Mouse (Mus musculus): ENCODE measurements at regions not wholly inside any gene's neighbourhood (a gene's known extent, or its start where the extent isn't known, plus 50 kb on each side); places are given as distances from the start of the nearest gene placed in this dataset.

DNA sequence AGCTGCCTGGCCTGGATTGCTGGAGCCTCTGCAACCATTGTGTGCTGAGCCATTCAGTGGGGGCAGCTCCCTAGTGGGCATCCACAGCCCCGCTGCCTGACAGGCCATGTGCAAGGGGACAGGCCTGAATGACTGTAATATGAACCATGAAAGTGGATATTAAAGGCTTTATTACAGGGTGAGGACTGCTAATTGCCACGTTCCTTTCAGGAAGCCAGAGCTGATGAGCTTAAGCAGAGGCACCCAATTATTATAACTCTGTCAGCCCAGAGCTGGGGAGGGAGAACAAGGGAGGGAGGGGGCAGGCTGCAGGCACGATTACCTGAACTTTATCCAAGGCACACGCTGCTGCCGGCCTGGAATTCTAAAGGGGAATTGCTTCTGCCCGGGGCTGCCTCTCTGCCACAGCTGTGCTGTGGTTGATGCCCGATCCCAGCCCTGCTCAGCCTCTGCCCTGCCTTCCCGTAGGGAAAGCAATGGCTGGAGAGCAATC, 172.5 kb upstream of the Sdk2 start:
- peaks cover 8% of the 10 kb centered on the region for H3K4me1 ChIP-seq (ENCODE audit: control insufficient read depth, insufficient read depth, low read length)
- ATAC-seq (ENCODE audit: low FRiP score, low read depth) (no peak), DNase-seq (ENCODE audit: low spot score) (no peak)
- H3K9me3 ChIP-seq (ENCODE audit: control insufficient read depth, low read length): no peaks in the 10 kb centered on the region
- H3K27ac ChIP-seq (replicated peaks; ENCODE audit: low read depth, low read length): no peak overlapping the region
- H3K4me2 ChIP-seq (replicated peaks; ENCODE audit: low read depth, low read length, severe bottlenecking): no peak overlapping the region
- no peak overlapping the region for H3K4me3 ChIP-seq (replicated peaks; ENCODE audit: low read length)
- H3K36me3 ChIP-seq (ENCODE audit: control insufficient read depth, insufficient read depth, low read length): no peaks in the 10 kb centered on the region
- 9% methylated on average over 8 of the region's 8 CpGs for WGBS
- no peak overlapping the region for H3K9ac ChIP-seq (ENCODE audit: low read depth, low read length, severe bottlenecking)
- no peaks in the 10 kb centered on the region for H3K27me3 ChIP-seq (ENCODE audit: control insufficient read depth, insufficient read depth, low read length)
- TF ChIP-seq POLR2A (IDR thresholded peaks at IDR 0.05; ENCODE audit: borderline replicate concordance, extremely low read depth, insufficient read depth, insufficient read length): no peak

DNA sequence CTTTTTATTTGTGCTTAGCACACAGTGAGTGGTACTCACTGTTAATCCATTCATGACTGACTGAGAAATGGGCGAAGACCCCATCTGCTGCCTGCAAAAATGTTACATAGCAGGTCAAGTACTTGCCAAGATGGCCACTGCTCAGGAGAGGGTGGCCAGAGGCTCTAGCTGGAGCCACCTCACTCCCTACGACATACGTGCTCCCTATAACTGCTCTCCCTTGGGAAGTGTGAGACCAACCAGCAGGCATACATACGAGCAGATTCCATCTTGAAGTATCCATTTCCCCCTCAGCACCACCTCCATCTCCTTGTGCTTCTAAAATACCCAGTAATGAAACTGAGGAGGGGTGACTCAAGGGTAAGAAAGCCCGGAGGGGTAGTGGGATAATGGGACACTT, 172.0 kb upstream of the Sdk2 start:
- no peak for TF ChIP-seq POLR2A (IDR thresholded peaks at IDR 0.05; ENCODE audit: borderline replicate concordance, extremely low read depth, insufficient read depth, insufficient read length)
- 38% methylated on average over 5 of the region's 5 CpGs for WGBS
- H3K27ac ChIP-seq (replicated peaks; ENCODE audit: low read depth, low read length): no peak overlapping the region

DNA sequence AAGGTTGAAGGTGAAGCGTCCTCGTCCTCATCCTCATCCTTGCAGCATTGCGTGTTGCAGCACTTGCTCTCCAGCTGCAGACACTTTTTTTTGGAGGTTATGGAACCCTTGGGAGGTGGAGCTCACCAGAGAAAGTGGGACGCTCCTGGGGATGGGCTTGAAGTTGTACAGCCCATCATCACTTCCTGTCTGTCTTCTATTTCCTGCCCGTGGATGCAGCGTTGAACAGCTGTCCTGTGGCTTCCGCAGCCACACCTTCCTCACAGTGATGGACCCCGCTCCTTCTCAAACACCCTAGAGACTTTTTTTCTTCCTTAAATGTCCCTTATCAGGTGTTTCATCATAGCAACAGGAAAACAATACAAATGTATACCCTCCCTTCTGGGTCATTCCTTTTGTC, 171.5 kb upstream of the Sdk2 start:
- ATAC-seq (ENCODE audit: low FRiP score, low read depth): no peak

More for the DNA sequence above, 172.0 kb upstream of the Sdk2 start:
- no peaks in the 10 kb centered on the region for H3K9me3 ChIP-seq (ENCODE audit: control insufficient read depth, low read length)
- peaks cover 8% of the 10 kb centered on the region for H3K4me1 ChIP-seq (ENCODE audit: control insufficient read depth, insufficient read depth, low read length)
- ATAC-seq (ENCODE audit: low FRiP score, low read depth): no peak
- DNase-seq (ENCODE audit: low spot score): no peak
- H3K36me3 ChIP-seq (ENCODE audit: control insufficient read depth, insufficient read depth, low read length): no peaks in the 10 kb centered on the region
- no peaks in the 10 kb centered on the region for H3K27me3 ChIP-seq (ENCODE audit: control insufficient read depth, insufficient read depth, low read length)
- no peak overlapping the region for H3K4me3 ChIP-seq (replicated peaks; ENCODE audit: low read length)
- H3K9ac ChIP-seq (ENCODE audit: low read depth, low read length, severe bottlenecking): no peak overlapping the region
- no peak overlapping the region for H3K4me2 ChIP-seq (replicated peaks; ENCODE audit: low read depth, low read length, severe bottlenecking)

DNA sequence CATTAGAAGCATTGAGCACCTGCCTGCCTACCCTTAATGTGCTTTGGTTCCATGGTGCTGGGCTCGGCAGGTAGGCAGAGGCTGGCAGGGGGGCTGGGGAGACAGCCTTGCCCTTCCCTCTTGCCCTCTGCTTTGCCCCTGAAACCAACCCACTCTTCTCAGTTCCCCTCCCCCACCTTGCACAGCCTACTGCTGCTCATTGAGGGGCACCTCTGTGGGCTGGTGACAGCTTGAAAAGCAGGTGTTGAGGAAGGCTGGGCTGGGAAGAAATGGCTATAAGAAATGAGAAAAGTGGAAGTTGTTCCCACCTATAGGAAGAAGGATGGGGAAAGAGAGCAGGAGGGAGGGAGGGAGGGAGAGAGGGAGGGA, 167.7 kb upstream of the Sdk2 start:
- no peak for TF ChIP-seq POLR2A (IDR thresholded peaks at IDR 0.05; ENCODE audit: borderline replicate concordance, extremely low read depth, insufficient read depth, insufficient read length)
- ATAC-seq (ENCODE audit: low FRiP score, low read depth): no peak
- peaks cover 13% of the 10 kb centered on the region for H3K4me1 ChIP-seq (ENCODE audit: control insufficient read depth, insufficient read depth, low read length)

More for the DNA sequence above, 171.5 kb upstream of the Sdk2 start:
- Histone ChIP-seq H3K36me3 (ENCODE audit: control insufficient read depth, insufficient read depth, low read length) (no peaks in the 10 kb centered on the region), H3K4me2 (replicated peaks; ENCODE audit: low read depth, low read length, severe bottlenecking) (no peak overlapping the region), H3K27me3 (ENCODE audit: control insufficient read depth, insufficient read depth, low read length) (no peaks in the 10 kb centered on the region), H3K9ac (ENCODE audit: low read depth, low read length, severe bottlenecking) (no peak overlapping the region), H3K4me1 (ENCODE audit: control insufficient read depth, insufficient read depth, low read length) (peaks cover 8% of the 10 kb centered on the region), H3K9me3 (ENCODE audit: control insufficient read depth, low read length) (no peaks in the 10 kb centered on the region), H3K27ac (replicated peaks; ENCODE audit: low read depth, low read length) (no peak overlapping the region), H3K4me3 (replicated peaks; ENCODE audit: low read length) (no peak overlapping the region)
- no peak for DNase-seq (ENCODE audit: low spot score)
- WGBS: 77% methylated on average over 8 of the region's 8 CpGs
- TF ChIP-seq POLR2A (IDR thresholded peaks at IDR 0.05; ENCODE audit: borderline replicate concordance, extremely low read depth, insufficient read depth, insufficient read length): no peak

DNA sequence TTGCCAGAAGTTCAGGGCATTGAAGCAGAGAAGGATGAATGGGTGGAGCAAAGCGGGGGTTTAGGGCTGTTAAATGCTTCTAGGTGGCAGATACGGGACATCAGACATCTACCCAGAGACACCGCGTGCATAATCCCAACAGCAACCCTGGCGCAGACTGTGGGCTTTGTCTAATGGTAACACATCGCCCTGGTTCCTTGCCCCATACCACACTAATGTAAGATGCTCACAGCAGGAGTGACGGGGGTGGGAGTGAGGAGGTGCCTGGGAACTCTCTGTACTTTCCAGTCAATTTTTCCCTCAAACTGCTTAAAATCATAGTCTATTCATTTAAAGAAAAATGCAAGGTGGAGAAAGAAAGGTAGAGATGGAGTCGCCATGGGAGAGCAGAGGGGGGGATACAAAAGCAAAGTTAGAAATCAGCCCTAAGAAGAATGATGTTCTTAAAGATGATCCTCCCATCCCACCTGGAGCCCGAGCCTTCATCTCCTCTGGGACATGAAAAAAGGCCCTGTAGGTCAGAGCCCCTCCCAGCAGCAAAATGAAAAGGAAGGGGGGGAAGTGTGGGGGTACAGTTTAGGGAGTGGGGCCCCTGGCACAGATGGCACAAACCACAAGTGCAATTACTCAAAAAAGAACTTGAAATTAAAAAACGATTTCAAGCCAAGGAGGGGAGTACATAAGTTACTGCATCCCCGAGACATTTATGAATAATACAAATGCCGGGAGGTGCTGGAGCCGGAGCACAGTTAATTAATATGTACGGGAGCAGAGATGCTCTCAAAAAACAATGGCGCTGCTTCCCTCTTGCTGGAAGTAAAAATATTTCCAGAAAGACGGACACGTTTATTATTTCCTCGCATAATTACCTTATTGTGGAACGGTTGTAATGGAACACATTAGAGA, 167.0 kb upstream of the Sdk2 start:
- Histone ChIP-seq H3K27ac (replicated peaks; ENCODE audit: low read depth, low read length) (no peak overlapping the region), H3K9ac (ENCODE audit: low read depth, low read length, severe bottlenecking) (no peak overlapping the region), H3K4me2 (replicated peaks; ENCODE audit: low read depth, low read length, severe bottlenecking) (no peak overlapping the region), H3K36me3 (ENCODE audit: control insufficient read depth, insufficient read depth, low read length) (no peaks in the 10 kb centered on the region), H3K27me3 (ENCODE audit: control insufficient read depth, insufficient read depth, low read length) (no peaks in the 10 kb centered on the region), H3K4me1 (ENCODE audit: control insufficient read depth, insufficient read depth, low read length) (peaks cover 9% of the 10 kb centered on the region; the same call in 1 of the 2 replicates), H3K4me3 (replicated peaks; ENCODE audit: low read length) (no peak overlapping the region), H3K9me3 (ENCODE audit: control insufficient read depth, low read length) (no peaks in the 10 kb centered on the region)
- ATAC-seq (ENCODE audit: low FRiP score, low read depth): no peak
- DNase-seq (ENCODE audit: low spot score): no peak
- 80% methylated on average over 19 of the region's 19 CpGs for WGBS
- no peak for TF ChIP-seq POLR2A (IDR thresholded peaks at IDR 0.05; ENCODE audit: borderline replicate concordance, extremely low read depth, insufficient read depth, insufficient read length)

More for the DNA sequence above, 167.7 kb upstream of the Sdk2 start:
- Histone ChIP-seq H3K27me3 (ENCODE audit: control insufficient read depth, insufficient read depth, low read length) (no peaks in the 10 kb centered on the region), H3K27ac (replicated peaks; ENCODE audit: low read depth, low read length) (no peak overlapping the region), H3K9me3 (ENCODE audit: control insufficient read depth, low read length) (no peaks in the 10 kb centered on the region), H3K4me2 (replicated peaks; ENCODE audit: low read depth, low read length, severe bottlenecking) (no peak overlapping the region), H3K9ac (ENCODE audit: low read depth, low read length, severe bottlenecking) (no peak overlapping the region), H3K4me3 (replicated peaks; ENCODE audit: low read length) (no peak overlapping the region), H3K36me3 (ENCODE audit: control insufficient read depth, insufficient read depth, low read length) (no peaks in the 10 kb centered on the region)
- no peak for DNase-seq (ENCODE audit: low spot score)
- 42% methylated on average over 1 of the region's 1 CpGs for WGBS
